Mouse (Mus musculus): ENCODE measurements around the gene Tdp2.
"Not testable (repeated sequence)": the region's sequence is repeated elsewhere in the genome, so short reads cannot be mapped to it uniquely, and the experiment has no call there.

The Tdp2 gene

GRCm38 (mm10) chr13:24824647-24825046 lies 6.8 kb upstream of the Tdp2 start:
- DNase-seq (ENCODE audit: low read depth, low spot score) = no peak

DNA sequence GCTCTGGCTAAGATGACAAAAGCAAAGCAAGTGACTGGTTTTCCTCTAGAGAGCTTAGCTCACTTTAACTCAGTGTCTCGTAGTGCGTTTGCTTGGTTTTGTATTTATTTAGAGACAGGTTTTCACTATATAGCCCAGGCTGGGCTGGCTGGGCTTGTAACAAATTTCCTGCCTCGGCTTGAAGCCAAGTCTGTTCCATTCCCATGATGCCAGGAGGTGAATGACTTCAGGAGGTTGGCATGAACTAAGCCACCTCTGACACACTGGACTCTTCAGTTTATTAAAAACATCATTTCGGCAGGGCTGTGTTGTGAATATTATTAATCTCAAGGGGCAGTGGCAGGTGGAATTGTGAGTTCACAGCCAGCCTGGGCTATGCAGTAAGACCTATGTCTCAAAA lies 5.9 kb upstream of the Tdp2 start:
- DNase-seq (ENCODE audit: low read depth, low spot score) = no peak

GRCm38 (mm10) chr13:24826116-24826515 lies 5.4 kb upstream of the Tdp2 start:
- DNase-seq (ENCODE audit: low read depth, low spot score) = no peak

DNA sequence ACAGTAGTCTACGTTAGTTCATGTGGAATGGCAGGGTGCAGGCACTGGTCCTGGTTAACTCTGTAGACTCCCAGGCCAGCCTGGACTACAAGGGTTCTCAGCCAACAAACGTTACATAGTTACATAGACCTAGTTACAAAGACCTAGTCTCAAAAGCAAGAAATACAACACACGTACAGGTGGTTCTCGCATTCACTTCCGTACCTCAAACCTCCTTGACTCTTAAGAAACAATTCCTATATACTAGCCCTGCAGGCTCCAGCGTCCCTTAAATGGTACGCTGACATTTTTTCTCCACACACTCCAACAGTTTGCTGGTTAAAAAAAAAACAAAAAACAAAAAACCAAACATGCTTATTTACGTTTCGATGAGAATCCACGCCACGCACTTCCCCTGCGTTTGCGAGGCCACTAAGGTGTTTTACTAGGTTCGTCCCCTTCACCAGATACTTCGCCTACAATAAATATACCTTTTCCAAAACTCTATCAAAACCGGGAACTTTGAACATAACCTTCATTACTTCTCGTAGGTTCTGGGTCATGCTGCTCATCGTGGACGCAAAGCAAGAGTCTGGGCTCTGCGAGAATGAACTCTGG lies 625 bp upstream of the Tdp2 start:
- no peak for DNase-seq (ENCODE audit: low read depth, low spot score)

DNA sequence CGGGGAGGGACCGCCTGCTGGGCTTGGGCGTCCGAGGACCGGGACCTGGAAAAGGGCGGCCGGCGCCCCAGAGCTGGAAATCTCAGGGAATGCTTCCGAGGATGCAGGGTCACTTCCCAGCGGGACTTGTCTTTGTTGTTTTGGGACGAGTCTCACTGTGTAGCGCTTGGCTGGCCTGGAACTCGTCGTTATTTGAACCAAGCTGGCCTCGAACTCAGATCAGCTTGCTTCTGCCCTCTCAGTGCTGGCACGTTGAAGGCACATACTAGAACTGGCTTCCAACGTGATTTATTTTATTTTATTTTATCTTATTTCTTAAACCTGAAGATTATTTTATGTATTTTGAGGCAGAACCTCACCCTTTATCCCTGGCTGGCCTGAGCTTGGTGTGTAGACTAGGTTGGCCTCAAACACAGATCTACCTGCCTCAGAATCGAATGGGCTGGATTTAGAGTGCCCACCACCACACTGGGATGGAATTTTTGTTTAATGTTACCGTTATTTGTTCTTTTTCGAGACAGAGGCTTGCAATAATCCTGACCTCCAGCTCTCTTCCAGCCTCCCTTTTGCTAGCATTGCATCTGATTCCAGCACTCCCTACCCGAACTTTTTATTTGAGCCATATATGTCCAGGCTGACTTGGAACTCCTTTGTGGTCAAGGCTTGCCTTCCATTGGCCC lies 792 bp downstream of the Tdp2 start:
- DNase-seq (ENCODE audit: low read depth, low spot score) = no peak

- no peak for DNase-seq (ENCODE audit: low read depth, low spot score)
Measured at GRCm38 (mm10) chr13:24832811-24833155, 1.3 kb downstream of the Tdp2 start.

- DNase-seq (ENCODE audit: low read depth, low spot score) = not testable (repeated sequence)
Measured at GRCm38 (mm10) chr13:24837765-24838164, 6.3 kb downstream of the Tdp2 start.

- no peak for DNase-seq (ENCODE audit: low read depth, low spot score)
Measured at GRCm38 (mm10) chr13:24839831-24840230, 8.4 kb downstream of the Tdp2 start.

DNA sequence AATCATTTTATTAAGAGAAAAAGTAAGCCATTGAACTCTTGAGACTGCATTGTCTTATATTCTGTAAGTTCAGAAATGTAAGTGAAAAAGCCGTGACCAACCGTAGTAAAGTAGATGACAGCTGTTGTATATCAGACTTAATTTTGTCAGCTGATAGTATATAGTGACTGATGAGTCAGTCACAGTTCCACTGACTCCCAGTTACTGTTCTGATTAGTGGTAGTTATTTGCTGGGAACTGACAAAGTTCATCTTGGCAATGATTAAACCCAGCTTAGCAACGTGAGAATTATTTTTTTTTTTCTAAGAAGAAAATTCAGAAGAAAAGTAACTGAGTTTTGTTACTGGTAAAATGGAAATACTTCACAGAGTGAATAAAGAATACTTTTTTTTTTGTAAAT lies 10.2 kb downstream of the Tdp2 start:
- no peak for DNase-seq (ENCODE audit: low read depth, low spot score)

DNA sequence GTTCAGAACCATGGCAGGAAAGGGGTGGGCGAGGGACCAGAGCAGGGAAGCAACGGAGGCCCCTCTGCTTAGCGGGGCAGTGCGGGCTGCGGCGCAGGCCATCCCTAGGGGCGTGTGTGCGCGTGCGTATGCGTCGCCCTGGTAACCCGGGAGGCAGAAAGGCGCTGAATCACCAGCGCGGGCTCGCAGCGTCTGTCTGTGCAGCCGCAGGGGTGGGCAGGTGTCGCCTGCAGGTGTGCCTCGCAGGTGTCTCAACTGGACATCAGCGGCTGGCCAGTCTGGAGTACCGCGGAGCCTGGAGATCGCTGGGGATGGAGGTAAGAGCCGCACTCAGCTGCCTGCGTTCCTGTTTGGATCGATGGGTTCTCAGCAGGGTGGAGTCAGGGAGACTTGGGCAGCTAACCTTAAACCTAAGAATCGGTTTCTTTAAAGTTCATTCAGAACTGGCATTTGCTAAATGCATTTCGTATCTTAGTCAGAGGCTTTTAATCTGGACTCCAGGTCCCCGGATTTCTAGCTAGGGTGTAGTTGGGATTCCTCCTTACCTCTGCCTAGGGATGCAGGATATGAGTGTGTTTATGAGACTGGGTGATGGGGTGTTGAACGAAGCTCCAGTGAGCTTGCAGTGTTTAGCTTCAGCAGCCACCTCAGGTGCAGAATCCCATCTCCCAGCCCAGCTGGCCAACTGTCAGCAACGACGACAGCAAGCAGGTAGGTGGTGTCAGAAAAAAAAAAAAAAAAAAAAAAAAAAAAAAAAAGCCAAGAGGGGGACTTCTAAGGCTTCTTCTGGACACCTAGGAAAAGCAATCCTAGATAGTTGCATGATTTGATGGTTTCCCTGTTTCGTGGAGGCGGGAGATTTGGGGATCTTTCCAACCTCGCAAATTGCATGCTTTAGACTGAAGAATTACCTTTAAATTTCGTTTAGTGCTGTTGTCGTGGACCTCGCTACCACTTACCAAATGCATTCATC lies 13.8 kb downstream of the Tdp2 start, which contains the start of gene D130043K22Rik:
D130043K22Rik (plus strand) TSS at position 153 of the 973 bp plus-strand sequence.
- no peak for DNase-seq (ENCODE audit: low read depth, low spot score)

- no peak for DNase-seq (ENCODE audit: low read depth, low spot score)
Measured at GRCm38 (mm10) chr13:24849318-24849717, 17.8 kb downstream of the Tdp2 start.

- no peak for DNase-seq (ENCODE audit: low read depth, low spot score)
Measured at GRCm38 (mm10) chr13:24851989-24852388, 20.5 kb downstream of the Tdp2 start.

GRCm38 (mm10) chr13:24852570-24852969 lies 21.1 kb downstream of the Tdp2 start:
- DNase-seq (ENCODE audit: low read depth, low spot score) = no peak

DNA sequence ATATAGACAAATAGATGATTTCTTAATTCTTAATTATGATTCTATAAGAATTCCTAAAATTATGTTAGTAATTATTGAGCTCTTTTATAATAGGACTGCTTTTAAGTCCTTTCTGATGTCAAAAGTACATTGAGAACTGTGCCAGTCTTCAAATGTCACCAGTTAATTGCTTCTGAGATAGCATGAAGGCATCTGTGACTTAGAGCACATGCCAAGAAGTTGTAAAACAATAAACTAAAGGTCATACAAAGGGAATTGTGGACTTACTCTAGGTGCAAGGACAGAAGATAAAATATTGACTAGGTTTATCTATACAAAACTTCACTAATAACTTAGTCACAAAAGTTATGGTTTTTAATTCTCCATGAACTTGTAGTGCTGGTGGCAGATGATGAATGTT lies 27.6 kb downstream of the Tdp2 start:
- DNase-seq (ENCODE audit: low read depth, low spot score) = no peak

GRCm38 (mm10) chr13:24861084-24861483 lies 29.6 kb downstream of the Tdp2 start:
- no peak for DNase-seq (ENCODE audit: low read depth, low spot score)

GRCm38 (mm10) chr13:24862021-24862420 lies 30.5 kb downstream of the Tdp2 start:
- DNase-seq (ENCODE audit: low read depth, low spot score) = no peak

- DNase-seq (ENCODE audit: low read depth, low spot score) = no peak
Measured at GRCm38 (mm10) chr13:24862520-24862919, 31.0 kb downstream of the Tdp2 start.

- DNase-seq (ENCODE audit: low read depth, low spot score) = no peak
Measured at GRCm38 (mm10) chr13:24866430-24867402, 35.2 kb downstream of the Tdp2 start.

DNA sequence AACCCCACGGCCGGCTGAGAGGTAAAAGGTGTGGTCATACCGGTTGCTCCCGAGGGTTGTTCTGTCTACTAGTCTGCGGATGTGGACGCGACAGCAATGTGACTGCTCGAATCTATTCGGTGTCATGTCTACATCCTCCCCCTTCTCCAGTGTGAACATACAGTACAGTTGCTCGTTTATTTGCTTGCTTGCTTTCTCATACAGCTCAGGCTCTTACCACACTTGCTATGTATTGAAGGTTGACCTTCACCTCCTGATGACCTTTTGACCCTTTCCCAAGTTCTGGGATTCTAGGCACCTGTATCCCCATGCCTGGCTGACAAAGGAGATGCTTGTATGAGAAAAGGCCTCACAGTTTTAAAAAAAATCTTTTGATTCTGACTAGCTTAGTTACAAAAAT lies 36.3 kb downstream of the Tdp2 start:
- DNase-seq (ENCODE audit: low read depth, low spot score) = no peak

DNA sequence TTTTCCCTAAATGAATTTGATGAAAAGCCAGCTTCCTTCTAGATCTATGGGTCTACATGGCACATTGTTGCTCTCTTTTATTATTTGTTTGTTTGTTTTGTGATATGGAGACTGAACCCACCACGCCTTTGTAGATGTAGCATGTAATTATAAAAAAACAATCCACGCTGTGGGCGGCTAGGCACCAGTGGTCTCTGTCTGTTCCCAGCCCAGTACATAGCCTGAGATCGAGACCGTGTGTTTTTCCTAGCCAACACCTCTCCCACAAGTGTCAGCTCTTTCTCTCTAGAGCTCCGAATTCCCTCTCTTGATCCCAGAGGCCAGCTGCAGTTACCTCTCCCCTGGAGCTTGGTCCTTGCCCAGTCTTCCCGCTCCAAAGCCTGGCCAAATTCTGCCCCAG lies 36.8 kb downstream of the Tdp2 start:
- DNase-seq (ENCODE audit: low read depth, low spot score) = no peak

DNA sequence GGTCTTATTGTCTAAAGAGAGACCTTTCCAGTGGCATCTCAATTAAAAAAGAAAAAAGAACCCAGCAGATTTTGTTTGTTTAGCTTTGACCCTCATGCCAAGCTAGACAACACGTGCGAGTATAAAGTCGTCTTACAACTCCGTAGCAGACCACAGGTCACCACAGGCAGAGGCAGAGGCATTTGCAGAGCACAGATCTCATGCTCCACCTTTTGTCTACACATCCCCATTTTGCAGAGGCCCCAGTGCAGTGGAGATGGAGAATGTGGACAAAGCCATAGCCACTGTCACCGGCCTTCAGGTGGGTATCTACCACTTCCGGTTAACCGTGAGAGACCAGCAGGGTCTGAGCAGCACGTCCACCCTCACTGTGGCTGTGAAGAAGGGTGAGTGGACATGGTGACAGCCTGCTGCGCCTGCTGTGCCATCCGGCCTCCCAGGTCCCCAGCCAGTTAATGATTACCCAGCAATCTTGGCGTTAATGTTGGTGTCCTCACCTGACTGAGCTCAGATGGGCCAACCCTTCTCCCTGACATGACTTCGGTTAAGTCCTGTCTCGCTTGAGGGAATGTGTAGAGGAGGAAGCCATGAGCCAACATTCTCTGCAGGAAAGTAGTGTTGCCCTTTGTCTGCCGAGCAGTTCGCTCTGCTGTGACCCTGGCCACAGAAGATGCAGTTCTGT lies 48.0 kb downstream of the Tdp2 start:
- DNase-seq (ENCODE audit: low read depth, low spot score) = no peak

Measured in retina, adult 2 months (tissue).